Mouse (Mus musculus) heart, postnatal 36 days (tissue): Measurements from ENCODE around the gene Smarcb1. TPM values are rescaled to one million over a fixed set of nuclear protein-coding genes. Genes with fewer than 3 reads are reported as not detected.

ENCODE experiments used
- DNase-seq, 2 experiments: peaks; one replicate each; pipeline ENCODE4 v3.0.0; 2021 to 2022
- intact Hi-C: fragments of 180-260 bp; cut with DNase I; formaldehyde crosslinking; loops from one replicate; pipeline ENCODE4 v1.15.1; 2025
- total RNA-seq, 2 experiments: library from RNA; stranded (reverse); gene quantifications; 2 replicates each; pipeline ENCODE4 v1.2.3; 2021

Gene Smarcb1
- 10 to 100 TPM; 20.0 to 20.6 TPM for total RNA-seq

DNA sequence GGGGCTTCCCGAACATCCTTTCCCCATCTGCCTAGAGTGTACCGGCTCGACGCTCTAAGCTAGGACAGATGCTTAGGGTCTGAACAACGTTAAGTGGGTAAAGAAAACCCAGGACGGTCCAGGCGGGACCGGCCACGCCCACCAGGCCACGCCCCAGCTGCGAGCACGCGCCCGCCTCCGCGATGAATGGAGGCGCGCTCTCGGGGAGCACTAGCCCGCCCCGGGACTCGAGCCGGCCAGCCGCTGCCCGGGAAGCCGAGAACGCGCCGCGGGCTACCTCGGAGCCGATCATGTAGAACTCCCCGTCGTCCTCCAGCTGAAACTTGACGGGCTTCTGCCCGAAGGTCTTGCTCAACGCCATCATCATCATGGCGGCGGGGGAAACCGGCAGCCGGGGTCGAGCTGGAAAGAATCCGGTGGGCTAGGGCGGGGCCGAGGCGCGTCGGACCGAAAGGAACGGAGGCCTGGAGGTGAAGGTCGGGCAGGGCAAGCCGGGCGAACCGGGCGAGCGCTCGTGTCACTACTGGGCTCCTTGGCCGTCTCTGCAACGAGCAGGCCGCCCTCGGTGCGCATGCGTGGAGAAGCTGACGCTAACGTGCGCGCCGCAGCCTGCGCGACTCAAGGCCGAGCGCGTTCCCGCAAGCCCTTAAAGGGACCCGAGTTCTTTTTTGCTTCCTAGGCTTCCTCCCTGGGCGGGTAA, at the start of gene Smarcb1:
TSS of gene Smarcb1 (minus strand) at position 592 of the 700 bp plus-strand sequence.
- peak; percentile 96 for DNase-seq
- intact Hi-C loops = loop anchor here (2.0 kb wide), 1 partner anchor 22 kb away; no protein-coding TSS in a partner anchor

DNA sequence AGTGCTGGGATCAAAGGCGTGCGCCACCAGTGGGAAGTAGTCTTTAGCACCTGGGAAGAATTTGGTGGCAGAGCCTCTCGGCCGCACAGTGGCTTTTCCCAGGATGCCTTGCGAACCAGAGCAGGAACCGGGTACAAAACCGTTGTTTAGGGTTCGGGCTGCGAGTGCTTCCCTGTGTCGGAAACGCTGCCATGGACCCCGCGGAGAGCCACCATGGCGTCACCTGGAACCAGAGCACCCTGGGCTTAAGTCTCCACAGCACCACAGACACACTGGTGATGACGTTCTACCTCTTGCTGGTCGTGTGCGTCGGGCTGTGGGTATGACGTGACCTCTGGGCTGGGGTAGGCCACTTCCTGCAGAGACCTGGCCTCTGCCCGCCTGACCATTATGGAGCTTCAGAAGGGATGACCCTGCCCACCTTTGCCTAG, 33.0 kb upstream of the Smarcb1 start, which contains the start of gene Gm5134:
TSS of gene Gm5134 (plus strand) at position 134 of the 431 bp plus-strand sequence.
- DNase-seq = no peak
- intact Hi-C loops = loop anchor here (5.0 kb wide), 1 partner anchor 367 kb away; the partner anchor contains the start of gene Ggt5

DNA sequence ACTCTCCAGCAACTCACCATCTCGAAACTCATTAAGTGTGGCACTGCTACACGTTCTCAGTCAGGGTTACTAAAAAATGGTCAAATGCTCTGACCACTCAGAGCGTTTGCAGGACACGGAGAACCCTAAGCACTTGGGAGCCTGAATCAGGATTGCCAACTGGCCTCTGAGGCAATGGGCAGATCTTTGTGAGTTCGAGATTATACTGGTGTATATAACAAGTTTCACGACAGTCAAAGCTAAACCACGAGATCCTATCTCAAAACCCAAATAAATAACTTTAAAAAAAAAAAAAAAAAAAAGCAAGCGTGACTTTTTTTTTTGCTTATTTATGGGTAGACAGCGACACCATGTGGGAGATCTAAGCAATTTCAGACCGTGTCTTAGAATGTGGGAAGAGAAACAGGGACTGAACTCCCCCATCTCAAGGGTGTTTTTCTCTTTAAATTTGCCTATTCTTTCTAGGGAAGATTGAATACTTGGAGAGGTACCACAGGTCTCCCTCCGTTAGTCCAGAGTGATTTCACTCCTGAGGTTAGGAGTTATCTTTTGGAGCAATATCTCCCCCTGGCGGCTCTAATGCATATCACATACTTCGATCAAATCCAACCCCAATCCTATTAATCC, 30.1 kb upstream of the Smarcb1 start:
- peak; percentile 46 to 69 for DNase-seq
- intact Hi-C loops = loop anchor here (1.0 to 5.0 kb wide), 4 partner anchors 54 to 364 kb away; partner anchors contain the start of gene Ggt5

DNA sequence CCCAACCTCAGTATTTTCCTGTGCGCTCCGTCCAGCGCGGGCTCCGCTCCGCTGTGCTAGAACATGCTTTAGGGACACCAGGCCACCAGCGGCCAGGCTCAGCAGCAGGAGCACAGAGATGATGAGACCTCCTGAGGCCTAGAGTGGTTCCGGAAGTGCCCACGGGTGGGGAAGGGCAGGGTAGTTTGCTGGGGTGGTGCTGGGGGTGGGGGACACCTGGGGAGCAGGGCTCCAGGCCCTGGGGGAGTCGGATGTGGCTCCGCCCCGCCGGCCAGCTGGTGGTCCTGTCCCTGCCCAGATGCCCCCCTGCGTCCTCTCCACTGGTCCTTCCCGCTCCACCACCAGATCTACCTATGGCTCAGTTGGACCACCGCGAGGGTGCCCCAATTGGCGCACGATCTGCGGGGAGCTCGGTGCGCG, 29.4 kb upstream of the Smarcb1 start:
- no peak for DNase-seq
- intact Hi-C loops = loop anchor here (1.0 to 5.0 kb wide), 4 partner anchors 54 to 364 kb away; partner anchors contain the start of gene Ggt5

DNA sequence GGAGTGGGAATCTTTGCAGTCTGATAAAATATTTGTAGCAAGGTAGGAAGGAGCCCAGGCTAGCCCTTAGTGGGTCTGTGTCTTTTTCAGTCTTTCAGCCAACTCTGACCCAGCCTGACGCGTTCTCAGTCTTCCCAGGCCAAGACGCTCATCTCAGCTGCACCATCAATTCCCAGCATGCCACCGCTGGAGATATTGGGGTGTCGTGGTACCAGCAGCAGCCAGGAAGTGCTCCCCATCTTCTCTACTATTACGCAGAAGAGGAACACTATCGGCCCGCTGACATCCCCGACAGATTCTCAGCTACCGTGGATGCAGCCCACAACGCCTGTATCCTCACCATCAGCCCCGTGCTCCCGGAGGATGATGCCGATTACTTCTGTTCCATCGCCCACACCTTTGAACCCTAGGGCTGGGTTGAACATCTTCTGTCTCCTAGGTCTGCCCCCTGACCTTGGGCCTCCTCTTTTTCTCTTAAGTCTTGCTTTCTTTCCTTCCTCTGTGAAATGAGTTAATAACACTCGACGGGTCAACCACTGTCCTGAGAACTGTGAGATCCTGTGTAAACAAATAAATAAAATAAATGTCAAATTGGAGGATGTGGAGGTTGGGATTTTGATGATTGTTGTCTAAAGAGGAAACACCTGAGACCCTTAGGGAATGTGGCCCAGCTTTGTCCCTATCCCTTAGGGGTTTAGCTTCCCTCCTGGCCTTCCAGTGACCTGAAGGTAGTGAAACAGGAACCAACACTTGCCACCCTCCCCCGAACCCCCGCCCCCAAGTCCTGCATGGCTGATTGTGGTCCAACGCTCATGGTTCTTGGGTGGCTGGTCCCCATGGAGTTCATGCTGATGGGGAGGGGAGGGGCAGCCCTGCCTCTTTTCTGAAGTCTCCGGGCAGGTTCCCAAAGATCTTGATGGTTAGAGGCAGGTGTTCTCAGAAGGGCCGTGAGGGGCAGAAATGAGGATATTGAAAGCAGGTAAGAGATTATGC, 27.9 kb upstream of the Smarcb1 start:
- DNase-seq = no peak

DNA sequence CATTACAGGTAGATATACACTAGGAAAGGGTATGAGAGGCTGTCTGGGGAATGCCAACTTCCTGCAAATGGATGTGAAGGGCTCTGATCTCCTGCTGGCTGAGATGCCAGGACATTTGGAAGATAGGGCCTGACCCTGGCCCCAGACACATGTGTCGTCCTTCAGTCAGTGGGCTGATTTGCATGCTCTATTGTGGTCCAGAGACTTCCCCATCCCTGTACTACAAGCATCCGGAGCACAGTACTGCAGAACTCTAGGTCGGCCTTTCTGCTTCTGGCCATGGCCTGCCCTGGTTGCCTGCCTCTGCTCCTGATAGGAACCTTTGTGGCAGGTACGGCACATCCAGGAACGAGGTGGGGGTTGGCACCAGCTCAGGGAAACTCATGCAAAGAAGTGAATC, 26.7 kb upstream of the Smarcb1 start:
- no peak for DNase-seq
- intact Hi-C loops = no loop called here

More for the DNA sequence above, 27.9 kb upstream of the Smarcb1 start:
- intact Hi-C loops = loop anchor here (5.0 kb wide), 1 partner anchor 362 kb away; the partner anchor contains the start of gene Ggt5

DNA sequence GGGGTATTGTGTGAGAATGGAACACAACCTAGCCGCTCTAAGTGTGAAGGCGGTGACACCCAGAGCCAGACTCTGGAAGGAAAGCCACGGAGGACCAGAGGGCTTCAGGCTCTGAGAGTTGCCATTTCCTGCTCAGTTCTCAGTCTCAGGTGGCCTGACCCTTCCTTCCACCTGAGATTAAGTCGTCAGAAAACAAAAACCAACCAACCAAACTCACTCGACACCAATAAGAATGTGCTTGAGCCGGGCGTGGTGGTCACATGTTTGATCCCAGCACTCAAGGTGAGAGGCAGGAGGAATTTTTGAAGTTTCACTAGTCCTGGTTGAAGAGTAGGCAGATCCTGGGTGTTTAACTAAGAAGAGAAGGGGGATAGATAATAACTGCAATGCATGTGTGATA, 24.5 kb upstream of the Smarcb1 start:
- intact Hi-C loops = no loop called here
- no peak for DNase-seq

DNA sequence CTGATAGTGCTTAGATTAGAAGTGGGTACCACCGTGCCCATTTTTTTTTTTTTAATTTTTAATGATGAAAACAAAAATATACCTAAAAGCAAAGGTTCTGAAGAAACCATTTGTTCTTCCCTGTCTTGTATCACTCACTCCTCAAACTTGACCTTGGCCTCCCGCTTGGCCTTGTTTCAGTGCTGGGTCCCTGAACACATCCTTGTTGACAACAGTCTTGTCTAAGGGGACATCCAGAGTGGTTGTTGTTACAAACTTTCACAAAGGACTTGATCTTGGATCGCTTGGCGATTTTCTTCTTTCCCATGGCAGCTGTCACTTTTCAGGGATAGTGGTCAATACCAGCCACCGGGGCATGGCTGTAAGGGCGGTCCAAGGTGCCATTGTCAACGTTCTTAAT, 23.8 kb upstream of the Smarcb1 start:
- no peak for DNase-seq
- intact Hi-C loops = no loop called here

DNA sequence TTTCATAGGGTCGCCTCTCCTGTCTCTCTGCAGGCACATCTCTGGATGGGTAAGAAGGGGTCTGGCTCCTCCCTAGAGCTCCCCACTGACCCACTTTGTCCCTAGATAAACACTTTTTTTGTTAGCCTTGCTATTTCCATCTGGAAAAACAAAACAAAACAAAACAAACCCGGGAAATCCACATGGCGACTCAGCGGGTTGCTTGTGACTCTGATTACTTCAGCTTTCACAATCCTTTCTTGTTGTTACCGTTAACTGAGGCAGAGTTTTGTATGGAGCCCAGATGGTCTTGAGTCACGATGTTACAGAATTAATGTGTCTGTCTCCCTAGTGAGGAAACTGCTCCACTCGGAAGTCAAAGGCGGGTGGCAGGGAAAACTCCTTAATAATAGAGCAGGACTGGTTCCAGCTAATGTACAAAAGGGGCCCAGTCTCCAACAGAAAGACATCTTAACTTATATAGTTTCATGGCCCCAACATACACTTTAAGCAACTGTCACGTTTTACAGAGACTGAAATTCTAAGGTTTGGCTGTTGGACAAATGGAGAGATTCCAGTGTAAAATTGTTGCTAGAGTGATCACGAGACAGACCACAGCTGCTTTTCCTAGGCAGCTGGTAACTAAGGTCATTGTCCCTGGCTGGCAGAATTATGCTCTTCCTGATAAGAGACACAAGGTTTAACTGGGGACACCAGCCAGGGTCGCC, 22.8 kb upstream of the Smarcb1 start:
- intact Hi-C loops = no loop called here
- DNase-seq = peak in 1 of 2 experiments; percentile 41

DNA sequence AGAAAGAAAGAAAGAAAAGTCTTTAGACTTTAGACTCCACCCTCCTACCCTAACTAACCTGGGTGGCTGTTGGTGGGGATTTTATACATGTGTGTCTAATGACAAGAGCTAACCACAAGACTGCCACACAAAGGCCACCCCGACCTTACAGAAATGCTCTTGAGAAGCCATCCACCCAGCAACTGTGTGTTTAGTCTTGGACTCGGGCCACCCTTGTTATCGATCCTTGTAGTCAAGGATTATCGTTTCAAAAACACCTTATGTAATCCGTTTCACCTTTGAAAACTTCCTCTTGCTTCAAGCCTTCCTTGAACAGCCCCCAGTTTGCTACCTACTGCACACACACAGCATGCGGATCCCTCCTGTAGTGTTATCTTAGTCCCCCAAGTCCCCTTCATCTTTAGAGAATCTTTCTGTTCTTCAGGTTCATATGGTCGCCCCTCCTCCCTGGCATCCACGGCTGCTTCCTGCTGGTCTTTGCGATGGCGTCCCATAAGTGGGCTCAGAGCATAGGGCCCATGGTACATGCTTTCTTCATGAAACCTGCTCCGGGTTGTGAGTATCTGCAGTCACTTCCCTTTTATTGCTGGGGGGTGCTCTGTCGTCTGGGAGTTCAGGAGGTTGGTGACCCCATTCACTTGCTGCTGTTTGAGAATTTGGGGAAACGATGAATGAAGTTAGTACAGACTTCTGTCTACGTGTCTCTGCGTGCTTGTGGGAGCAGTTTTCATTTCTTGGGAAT, 21.5 kb upstream of the Smarcb1 start, which contains the start of gene Vpreb3:
TSS of gene Vpreb3 (plus strand) at position 322 of the 742 bp plus-strand sequence.
- no peak for DNase-seq
- intact Hi-C loops = no loop called here

DNA sequence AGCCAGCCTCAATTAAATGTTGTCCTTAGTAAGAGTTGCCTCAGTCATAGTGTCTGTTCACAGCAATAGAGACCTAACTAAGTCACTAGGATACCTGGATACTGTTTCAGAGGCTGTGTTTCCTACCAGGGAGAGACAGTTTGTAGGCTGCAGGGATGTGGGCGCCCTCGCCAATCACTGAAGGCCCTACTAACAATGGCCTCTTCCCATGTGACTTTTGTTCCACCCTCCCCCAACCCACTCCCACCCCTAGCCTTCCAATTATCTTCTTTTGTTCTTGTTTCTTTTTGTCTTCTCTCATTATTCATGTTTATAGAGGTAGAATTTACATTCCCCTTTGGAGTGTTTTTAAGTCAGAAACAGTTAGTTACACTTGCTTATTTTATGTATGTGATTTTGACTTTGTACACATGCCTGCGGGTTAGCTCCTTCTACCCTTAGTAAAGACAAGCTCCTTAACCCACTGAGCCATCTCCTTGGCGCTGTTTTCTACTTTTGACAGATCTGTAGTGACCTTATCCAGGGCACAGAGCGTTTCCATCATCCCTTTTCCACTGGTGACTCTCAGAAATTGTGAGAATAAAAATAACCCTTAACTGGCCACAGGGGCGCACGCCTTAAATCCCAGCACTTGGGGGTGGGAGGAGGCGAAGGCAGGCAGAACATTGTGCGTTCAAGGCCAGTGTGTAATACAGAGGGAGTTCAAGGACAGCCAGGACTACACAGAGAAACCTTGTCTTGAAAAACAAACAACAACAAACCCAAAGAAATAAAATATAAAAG, 19.8 kb upstream of the Smarcb1 start:
- intact Hi-C loops = no loop called here
- DNase-seq = no peak

DNA sequence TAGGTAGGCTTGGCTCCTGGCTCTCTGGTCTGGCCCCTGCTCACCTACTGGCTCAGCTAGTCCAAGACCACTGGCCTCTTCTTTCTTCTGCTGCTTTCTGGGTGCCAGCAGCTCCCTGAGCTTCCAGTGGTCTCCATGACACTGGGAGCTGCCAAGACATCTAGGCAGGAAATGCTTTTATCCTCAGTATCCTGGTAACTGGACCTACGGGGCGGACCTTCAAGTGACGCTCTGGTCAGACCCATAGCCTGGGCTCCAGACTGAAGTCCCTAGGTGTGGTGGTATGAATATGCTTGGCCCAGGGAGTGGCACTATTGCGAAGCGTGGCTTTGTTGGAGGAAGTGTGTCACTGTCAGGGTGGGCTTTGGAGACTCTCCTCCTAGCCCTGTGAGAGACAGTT, 19.1 kb upstream of the Smarcb1 start, which contains the start of gene Gm867:
TSS of gene Gm867 (minus strand) at position 153 of the 400 bp plus-strand sequence.
- intact Hi-C loops = no loop called here

DNA sequence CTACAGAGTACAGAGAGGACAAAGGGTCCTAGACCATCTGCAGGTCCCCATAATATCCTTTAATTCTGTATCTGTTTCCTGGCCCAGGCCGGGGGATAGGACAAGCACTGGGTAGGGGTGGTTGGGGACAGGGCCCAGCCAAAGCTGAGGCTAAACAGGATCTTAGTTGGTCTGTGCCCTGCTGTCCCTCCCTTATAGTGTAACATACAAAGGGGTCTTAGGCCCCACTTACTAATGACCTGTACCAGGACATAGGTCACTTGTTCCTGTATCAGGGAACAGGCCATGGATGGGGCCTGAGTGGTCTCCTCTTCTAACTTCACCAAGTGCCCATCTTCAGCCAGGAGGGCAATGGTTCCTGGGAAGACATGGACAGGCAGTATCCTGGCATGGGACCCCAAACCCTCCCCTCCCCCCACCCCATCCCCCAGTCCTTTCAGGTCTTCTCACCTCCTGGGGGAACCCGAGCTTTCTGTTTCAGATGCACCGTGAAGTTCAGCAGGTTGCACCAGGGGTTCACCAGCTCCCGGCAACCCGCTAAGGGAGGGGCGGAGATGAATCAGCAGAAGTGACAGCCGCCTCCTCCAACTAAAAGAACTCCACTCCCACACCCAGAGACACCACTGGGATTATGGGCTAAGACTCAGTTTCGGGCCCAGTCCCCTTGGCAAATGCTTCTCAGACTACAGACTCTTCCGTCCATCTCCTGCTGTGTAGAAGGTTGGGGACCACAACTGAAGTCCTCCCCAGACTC, 18.2 kb upstream of the Smarcb1 start:
- DNase-seq = no peak
- intact Hi-C loops = no loop called here

More for the DNA sequence above, 19.1 kb upstream of the Smarcb1 start, which contains the start of gene Gm867:
- no peak for DNase-seq

DNA sequence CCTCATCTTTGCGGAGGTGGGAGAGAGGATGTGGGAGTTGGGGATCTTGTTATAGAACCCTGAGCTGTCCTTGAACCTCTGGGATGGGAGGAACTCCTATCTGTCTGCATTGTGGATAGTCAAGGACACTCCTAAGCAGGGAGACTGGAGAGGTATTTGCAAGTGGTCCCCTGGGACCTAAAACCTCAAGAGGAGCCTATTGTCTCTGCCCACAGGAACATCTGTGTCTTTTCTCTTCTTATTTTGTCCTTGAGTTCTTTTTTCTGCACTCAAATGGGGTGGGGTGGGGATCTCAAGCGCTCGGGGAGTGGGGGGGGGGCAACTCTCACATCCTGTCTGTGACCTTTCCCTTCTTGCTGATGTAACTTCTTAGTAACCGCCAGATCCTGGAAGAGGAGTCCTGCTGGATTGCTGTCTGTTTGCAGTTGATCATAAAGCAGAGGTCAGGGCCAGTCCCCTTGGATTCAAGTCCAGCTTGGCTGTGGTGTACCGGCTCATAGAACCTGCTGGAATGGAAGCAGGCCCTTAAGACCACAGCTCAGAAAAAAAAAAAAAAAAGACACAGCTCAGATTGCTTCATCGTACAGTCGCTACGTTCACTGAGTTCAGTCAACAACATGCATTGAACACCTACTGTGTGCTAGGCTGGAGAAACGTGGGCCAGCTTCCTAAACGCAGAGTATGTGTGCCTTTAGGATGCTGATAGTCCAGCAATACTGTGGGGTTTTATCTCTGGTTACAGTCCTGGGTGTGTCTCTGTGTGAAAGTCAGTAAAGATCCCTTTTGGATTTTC, 16.6 kb upstream of the Smarcb1 start:
- intact Hi-C loops = no loop called here
- no peak for DNase-seq

DNA sequence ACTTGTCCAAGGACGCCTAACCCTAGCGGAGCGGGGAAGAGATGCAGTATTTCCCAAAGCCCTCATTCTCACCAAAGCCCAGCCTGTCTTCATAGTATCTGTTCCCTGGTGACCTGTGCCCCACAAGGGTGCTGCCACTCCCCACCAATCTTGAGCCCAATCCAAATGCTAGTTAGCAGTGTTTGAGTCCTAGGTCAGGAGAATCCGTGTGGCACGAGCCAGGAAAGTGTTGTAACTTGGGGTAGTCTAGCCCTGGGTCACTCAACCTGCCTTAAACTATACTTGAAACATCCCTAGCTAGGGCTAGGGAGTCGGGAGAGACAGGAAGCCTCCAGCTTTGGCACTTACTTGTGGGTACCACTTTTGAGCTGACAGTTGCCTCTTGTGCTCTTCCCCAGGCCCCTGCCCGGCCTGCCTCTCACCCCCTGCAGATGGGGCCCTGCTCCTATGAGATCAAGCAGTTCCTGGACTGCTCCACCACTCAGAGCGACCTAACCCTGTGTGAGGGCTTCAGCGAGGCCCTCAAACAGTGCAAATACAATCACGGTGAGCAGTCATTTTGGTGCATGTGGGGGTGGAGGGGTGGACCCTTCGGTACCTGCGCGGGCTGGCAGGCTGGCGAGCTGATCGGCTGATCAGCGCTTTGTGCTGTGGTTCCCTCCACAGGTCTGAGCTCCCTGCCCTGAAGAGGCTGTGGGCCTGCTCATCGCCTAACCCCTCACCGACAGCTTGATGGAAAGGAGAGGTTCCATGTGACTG, 15.7 kb upstream of the Smarcb1 start:
- intact Hi-C loops = no loop called here
- no peak for DNase-seq
